Mouse (Mus musculus): ENCODE measurements around the gene Nup214. TPM values are rescaled to one million over a fixed set of nuclear protein-coding genes. Genes with fewer than 3 reads are reported as not detected.
A peak's percentile ranks its signal among the peaks of the same experiment; 100 is the strongest.
"Not testable (repeated sequence)": the region's sequence is repeated elsewhere in the genome, so short reads cannot be mapped to it uniquely, and the experiment has no call there.

The Nup214 gene
- total RNA-seq, 2 experiments from 2014 or later: 47.4 to 57.8 TPM

DNA sequence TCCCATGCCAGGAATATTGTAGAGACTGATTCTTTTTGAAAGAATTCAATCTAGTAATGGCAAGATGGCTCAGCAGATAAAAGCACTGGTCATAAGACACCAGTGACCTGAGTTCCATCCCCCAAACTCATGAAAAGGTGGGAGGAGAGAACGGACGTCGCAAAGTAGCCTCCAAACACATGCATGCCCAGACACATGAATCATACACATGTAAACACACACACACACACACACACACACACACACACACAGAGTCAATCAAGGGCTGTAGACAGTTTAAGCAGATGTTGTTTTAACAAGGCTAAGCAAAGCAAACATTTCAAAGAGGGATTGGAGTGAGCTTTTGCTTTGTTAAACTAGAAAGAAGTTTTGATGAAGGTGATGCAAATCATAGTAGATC lies 10.0 kb upstream of the Nup214 start:
- DNase-seq: no peak

DNA sequence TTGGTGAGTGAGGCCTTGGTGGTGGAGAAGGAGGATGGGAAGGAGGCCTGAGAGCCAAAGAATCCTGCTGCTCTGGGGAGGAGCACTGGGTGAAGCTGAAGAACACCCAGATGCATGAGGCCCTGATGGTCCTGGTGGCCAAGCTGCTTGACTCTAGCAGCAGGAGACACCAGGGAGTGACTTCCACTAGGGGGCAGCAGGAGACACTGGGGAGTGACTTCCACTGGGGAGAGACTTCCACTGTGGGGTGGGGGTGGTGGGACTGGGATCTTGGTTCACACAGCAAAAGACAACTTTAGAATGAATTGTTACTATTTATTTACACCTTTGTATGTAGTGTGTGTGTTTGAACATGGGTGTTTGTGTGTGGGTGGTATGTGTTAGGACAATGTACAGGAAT lies 9.1 kb upstream of the Nup214 start:
- DNase-seq: peak; percentile 67

DNA sequence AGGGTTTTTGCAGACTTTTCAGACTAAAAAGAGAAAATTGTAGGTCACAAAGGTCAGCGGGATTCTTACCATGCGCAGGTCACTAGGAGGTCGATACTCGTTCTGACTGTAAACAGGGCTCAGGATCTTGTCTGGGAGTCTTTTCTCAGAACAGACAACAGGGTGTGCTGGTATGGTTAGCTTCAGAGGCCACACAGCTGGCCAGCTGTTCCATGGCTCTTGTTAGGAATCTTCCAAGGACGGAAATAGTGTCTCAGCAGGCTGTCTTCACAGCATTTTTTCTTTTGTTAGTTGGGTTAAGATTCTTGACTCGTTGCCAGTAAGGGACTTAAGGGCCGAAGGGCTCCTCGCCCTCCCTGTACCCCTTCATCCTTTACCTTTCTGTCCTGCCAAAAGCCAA lies 7.4 kb upstream of the Nup214 start:
- no peak for DNase-seq

DNA sequence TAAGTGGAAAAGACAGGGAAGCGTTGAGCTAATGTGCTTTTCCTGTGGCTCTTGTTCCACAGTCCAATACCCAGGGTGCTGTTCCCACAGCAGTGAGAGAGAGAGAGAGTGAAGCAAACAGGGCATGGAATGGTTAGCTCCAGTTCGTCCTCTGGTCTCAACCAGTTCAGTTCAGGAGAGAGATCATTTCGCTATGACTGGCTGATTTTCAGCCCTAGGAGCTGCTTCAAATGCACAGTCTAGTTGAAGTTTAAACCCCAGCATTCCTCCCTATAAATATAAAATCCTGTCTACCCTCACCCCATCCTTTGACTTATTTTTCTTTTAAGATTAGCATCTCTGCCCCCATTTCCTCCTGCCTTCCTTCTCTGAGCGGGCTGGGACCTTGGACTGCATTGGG lies 1.6 kb upstream of the Nup214 start:
- no peak for DNase-seq

DNA sequence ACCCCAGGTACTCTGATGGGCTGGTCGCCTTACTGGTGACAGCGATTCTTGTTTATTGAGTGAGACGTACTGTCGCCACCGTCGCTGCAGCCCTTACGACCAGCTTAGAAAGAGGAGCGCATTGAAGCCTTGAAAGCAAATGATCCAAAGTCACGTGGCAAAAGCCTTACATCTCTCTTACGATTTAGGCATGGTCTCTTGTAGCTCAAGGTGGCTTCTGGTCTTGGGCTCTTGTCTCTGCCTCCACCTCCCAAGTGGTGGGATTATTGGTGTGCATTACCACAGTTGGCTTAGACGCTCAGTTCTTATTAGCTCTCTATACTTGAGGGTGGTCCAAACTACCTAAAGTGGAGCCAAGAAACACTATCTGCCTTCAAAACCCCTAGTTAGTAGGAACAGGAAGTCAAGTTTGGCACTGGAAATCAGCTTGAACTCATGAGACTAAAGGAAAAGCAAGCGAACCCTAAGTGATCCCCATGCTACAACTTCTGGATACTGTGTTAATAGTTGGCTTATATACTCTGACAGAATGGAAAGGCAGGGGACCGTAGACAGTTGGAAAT lies 654 bp downstream of the Nup214 start:
- no peak for DNase-seq

DNA sequence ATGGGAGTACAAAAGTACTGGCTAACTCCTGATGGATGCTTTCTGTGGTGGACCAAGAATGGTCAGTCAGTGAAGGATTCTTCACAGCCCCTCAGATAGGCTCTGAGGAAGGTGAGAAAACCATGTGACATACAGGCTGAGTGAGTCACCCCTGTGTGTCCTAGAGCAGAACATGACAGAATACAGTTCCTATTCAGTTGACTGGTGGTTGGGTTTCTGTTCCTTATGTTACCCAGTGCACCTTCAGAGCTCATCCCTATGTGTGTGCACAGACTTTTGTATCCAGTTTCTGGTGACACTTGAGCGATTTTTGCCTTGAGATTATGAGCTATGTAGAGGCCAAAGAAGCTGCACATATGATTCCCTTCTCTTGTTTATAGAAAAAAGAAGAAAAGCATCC lies 13.5 kb downstream of the Nup214 start:
- DNase-seq: no peak

DNA sequence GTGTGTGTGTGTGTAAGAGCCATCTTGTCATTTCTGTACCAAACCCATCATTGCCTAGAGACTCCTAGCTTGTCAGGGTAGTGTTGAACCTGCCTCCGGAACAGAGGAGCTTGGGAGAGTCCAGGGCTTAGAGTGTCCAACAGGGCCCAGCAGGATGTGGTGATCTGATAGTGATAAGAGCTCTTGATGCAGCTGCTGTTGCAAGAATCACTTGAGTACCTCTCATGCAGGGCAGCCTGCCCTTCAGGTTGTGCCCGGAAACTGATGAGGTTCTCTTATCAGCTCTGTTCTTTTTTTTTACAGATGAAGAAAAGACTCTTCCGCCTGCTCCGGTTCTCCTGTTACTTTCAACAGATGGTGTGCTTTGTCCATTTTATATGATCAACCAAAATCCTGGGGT lies 16.7 kb downstream of the Nup214 start:
- no peak for DNase-seq

DNA sequence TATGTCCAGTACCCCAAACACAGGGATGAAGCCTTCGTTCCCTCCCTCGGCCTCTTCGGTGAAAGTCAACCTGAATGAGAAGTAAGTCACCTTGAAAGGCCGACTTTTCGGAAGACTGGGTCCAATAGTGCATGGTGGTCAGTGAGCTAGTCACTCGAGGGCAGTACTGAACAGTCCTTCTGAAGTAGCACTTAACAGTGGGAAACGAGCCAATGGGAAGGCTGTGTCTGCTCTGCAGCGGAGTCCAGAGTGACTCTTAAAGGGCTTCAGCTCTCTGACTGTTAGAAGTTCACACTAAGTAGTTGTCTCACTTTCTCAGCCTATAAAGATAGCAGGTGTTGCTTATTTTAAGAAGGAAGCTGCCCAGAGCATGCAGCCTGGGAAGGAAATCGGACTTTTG lies 20.7 kb downstream of the Nup214 start:
- DNase-seq: no peak

DNA sequence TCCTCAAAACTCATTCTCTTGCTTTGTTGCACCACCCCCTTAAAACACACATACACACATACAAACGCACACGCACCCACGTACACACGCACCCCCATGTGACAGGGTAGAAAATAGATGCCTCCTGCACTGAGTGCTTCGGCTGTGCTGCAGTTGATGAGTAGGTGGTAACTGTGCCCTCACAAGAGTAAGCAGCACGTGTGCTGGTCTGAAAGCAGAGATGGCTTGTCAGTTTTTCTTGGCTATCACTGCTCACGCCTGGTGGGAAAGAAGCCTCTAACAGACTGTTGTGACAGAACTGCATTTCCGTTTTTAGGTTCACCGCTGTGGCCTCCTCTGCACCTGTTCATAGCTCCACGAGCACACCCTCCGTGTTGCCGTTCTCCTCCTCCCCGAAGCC lies 21.8 kb downstream of the Nup214 start:
- DNase-seq: no peak

DNA sequence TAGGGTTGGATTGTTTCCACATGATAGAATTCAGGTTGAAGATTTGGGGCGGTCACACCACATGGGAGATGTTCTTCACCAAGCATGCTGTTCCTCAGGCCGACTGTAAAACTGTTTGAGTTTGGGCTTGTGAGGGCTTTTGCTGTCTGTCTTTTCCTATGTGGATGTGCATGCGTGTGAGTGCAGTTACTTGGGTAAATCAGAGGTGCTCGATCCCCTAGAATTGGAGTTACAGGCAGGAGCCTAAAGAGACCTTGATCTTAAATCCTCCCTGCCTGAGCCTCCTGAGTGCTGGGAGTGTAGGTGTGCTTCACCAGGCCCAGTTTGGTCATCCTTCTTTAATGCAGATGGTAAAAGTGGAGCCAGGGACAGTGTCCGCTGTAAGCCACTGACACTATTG lies 23.3 kb downstream of the Nup214 start:
- no peak for DNase-seq

DNA sequence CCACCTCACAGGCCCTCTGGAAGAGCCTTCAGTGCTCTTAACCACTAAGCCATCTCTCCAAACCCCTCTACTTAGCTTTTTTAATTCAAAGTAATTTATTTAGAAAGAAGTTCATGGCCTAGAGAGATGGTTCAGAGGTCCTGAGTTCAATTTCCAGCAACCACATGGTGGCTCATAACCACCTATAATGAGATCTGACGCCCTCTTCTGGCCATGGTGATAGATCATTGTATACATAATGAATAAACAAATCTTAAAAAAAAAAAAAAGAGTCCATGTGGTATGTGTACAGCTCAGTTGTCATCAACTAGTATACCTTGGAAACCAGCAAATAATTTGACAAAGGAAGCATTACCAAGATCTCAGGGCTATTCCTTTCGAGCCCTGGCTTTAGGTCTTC lies 24.2 kb downstream of the Nup214 start:
- DNase-seq: no peak

DNA sequence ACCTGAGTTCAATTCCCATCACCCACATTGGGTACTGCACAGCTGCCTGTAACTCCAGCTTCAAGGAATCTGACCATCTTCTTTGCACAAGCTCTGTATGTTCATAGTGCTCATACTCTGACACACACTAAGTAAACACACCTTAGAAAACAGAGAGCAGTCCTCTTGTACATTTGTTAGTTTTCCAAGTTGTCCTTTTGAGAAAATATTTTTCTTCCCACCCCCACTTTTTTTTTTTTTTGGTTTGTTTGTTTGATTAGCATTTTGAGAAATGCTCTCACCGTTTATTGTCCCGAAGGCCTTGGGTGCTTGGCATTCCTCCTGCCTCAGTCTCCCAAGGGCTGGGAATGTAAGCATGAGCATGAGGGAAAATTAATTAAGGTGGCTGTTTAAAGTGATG lies 34.1 kb downstream of the Nup214 start:
- no peak for DNase-seq

DNA sequence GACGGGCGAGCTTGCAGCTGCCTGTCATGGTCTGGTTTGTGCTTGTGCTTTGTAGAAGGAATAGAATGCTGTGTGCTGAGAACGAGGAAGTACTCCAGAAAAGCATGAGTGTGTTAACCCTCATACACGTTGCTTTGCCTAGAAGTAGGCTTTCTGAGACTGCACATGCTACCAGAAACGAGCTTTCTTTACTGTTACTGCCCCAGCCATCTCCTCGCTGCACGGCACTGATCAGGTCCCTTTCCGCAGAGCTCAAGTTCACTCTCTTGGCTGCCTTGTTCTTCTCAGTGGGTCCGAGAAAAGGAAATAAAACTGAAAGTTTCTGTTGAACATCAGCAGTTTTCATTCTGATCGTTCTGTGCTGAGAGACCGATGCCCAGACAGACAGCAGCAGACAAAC lies 34.5 kb downstream of the Nup214 start:
- DNase-seq: no peak

DNA sequence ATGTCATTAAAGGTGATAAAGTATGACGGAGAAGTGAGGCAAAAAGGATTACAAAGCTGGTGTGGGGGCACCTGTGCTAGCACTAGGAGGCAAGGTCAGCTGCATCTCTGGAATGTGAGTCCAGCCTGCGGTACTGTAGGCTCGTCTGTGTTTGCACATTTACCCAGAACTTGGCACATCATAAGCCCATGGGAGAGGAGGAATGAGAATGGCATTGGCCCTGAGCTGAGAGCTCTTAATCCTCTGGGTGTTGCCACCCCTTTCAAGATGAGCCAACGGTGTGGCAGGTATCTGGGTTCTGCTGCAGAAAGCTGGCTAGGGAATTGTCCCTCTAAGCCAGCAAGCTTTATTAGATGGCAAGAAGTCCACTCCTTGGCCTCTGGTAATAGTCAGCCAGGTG lies 45.5 kb downstream of the Nup214 start:
- DNase-seq: peak; percentile 38

DNA sequence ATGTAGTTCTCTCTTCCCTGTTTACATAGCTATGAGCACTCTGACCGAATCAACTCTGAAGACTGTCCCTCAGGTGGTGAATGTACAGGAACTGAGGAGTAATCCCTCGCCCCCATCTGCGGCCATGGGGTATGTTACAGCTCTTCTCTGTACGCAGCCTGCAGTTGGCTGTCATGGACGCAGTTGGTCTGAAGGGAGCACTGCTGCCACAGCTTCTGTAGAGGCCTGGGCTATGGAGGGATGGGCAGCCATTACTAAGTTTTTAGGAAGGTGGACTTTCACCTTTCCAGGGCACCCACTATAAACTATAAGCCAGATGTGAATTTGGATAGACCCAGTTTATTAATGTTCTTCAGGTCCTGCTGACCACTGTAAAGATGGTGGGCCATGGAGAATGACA lies 46.0 kb downstream of the Nup214 start:
- no peak for DNase-seq

DNA sequence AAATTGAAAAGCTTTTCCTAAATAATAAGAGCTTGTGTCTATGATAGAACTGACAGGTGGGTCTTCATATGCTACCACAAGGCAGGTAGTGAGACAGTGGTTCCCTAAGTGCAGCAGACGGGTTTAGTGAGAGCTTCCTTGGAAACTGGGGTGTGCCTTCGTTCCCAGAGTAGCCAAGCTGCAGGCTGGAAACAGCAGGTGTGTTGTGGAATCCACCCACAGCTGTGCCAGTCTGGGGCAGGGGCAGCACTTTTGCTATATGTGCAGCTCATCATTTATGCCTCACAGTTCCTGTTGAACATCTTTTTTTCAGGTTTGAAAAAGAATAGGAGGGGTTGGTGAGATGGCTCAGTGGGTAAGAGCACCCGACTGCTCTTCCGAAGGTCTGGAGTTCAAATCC lies 50.1 kb downstream of the Nup214 start:
- no peak for DNase-seq

DNA sequence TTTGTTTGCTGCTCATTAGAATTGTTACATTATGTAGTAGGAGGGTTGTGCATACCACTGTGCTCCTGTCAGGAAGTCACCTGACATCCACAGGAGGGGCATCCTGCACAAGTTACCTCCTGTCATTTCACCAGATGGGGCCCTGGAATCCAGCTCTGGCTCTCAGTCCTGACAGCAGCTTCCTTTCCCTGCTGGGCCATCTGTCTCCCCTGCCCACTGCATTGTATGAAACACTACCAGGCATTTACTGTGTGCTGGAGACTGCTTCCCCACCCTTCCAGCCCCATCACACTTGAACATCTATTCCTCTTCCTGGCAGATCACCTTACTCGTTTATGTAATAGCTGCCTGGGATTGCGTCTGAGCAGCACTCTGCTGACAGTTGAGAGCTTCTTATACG lies 55.4 kb downstream of the Nup214 start:
- DNase-seq: no peak

DNA sequence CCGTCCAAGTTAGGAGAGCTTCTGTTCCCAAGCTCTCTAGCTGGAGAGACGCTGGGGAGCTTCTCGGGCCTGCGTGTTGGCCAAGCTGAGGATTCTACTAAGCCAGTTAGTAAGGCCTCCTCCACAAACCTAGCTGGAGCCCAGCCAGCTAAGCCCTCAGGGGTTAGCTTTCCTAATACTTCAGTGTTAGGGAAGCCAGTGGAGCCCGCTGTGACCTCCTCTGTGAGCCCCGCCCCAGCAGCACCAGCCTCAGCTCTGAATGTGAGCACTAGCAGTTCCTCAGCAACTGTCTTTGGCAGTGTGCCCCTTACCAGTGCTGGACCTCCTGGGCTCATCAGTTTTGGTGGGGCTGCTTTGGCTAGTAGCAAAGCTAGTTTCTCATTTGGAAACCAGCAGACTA lies 59.2 kb downstream of the Nup214 start:
- peak; percentile 86 for DNase-seq

DNA sequence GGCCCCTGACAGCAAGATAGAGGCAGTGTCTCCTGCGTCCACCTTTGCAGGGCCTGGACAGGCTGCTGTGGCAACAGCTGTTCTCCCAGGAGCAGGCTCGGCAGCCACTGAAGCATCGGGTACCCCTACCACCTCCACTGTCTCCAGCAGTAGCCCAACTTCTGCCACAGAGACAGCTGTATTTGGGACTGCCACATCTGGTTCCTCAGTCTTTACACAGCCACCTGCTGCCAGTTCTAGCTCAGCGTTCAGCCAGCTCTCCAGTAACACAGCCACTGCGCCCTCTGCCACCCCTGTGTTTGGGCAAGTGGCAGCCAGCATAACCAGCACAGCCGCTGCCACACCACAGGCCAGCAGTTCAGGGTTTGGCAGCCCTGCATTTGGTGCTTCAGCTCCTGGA lies 60.0 kb downstream of the Nup214 start:
- no peak for DNase-seq

DNA sequence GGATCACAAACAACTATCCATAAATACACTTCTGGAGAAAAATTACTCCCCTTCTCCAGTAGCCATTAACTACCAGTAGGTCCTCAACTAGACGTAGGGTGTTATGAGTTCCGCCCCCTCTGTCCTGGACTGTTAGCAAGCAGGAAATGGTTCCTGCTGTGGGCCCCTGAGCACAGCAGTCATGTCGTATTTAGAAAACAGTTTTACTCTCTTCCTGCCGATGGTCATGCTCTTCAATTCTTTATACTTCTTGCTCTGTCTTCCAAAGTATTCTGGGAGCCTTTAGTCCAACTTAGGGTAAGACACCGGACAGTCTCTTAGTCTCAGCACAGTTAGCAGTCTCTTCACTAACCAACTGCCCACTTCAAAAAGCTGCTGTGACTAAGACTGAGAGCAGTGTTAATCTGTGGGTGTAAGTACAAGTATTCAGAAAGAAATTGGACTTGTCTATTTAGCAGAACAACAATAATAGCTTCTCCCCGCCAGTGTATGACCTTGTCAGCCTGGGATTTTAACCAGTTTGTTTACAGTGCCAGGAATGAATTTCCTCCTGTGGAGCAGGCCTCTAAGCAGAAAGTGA lies 63.1 kb downstream of the Nup214 start:
- DNase-seq: no peak

DNA sequence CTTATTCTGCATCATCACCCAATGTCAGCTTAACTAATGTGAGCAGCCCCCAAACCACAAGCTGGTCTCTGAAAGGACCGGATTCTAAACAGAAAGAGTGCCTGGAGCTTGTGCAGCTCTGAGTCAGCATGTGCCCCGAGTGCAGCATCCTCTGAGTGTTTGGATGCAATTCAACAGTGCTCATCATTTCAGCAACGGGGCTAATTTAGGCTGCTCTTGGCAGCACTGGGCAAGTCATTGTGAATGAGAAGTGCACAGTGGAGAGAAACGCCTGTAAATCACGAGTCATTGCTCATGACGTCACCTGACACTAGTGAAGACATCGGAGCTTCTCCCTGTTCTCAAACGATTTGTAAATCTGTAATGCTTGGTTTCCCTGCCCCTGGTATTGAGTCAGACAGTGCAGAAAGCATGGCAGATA lies 64.4 kb downstream of the Nup214 start:
- DNase-seq: no peak

DNA sequence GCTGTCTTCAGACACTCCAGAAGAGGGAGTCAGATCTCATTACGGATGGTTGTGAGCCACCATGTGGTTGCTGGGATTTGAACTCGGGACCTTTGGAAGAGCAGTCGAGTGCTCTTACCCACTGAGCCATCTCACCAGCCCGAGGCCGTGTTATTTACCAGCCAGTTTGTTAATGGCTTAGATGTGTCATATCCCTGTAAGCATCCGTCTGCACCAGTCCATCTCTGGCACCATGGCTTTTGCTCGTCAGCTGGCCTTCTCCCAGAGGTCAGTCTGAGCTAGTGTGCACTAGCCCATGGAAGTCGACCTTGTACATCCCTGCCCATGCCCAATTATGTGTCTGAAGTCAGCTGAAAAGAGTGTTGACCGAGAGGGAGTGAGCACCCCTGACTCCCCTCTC lies 66.4 kb downstream of the Nup214 start:
- not testable (repeated sequence) for DNase-seq

DNA sequence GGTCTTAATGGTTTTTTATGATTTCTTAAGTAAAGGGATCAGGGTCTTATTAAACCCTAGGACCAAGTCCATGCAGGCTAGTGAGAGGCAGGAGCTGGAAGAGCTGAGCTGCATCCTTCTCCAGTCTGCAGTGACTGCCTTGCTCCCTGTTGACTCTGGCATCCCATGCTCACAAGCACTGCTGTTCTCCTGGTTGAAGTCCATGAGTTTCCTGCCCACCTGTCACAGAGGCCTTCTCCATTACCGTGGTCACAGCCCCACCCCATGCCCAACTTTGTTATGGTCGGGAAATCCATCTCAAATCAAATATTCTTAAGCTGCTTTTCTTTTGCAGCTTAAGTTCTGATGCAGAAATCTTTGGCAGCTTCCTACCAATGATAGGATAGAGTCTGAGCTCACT lies 66.9 kb downstream of the Nup214 start:
- DNase-seq: no peak

DNA sequence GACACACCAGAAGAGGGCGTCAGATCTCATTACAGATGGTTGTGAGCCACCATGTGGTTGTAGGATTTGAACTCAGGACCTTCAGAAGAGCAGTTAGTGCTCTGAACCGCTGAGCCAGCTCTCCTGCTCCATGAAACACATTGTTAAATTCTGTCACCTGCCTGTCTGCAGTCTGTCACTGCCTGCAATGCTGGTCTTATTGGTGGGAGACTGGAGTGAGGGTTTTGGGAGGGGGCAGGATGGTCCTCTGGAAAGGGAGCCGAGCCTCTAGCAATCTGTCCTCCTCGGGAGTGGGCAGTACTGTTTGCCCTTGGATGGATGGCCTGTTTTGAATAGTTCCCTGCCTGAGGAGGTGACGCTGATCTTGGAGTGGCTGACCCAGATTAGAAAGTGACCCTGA lies 69.6 kb downstream of the Nup214 start:
- peak; percentile 21 for DNase-seq

DNA sequence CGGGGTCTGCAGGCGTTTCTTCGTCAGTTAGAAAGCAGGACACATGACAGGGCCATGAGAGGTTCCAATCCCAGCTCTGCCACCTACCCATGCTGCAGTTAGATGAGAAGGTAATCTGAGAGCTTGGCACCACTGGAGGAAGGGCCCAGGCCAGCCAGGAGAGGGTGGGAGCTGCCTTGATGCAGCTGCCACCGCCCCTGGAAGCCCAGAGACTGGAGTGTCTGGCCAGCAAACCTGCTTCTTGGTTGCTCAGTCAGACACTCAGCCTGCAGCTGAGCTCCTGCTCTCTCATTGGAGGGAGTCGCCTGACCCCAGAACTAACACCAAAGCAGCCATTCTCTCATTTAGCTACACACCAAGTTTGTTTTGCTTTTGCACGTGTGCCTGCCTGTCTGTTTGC lies 71.1 kb downstream of the Nup214 start:
- no peak for DNase-seq

Data from adrenal gland, postnatal 10 days (tissue).